Mouse (Mus musculus): ENCODE data around the gene Tmem59. TPM values are rescaled to one million over a fixed set of nuclear protein-coding genes. Genes with fewer than 3 reads are reported as not detected.

The Tmem59 gene
- total and polyA plus RNA-seq, 2 experiments from 2014 or later = 178 to 393 TPM

DNA sequence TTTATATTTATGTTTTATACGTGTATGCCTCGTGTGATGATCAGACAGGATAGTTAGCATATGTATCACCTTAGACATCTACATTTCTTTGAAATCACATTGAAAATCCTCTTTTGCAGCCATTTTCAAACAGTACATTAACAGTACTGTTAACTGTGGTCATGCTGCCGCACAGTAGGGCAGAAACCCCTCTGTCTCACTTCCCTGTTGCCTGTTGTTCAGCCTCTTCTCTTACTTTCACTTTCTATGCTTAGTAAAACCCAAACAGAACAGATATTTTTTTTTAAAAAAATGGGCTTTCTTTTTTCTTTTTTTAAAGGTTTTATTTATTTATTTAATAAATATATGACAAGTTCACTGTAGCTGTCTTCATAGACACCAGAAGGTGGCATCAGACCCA lies 15.6 kb downstream of the Tmem59 start:
- no peak overlapping the region for H3K9ac ChIP-seq (replicated peaks; ENCODE audit: low read length)
- no peak for ATAC-seq
- peaks cover 48% of the 10 kb centered on the region for H3K36me3 ChIP-seq (ENCODE audit: insufficient read depth, low read length)
- H3K27me3 ChIP-seq (ENCODE audit: insufficient read depth, low read length) = no peaks in the 10 kb centered on the region
- H3K27ac ChIP-seq = no peak overlapping the region
- 94% methylated on average over 3 of the region's 3 CpGs for WGBS
- H3K4me2 ChIP-seq (ENCODE audit: low read depth, low read length) = no peak overlapping the region
- H3K4me1 ChIP-seq (ENCODE audit: insufficient read depth, low read length) = no peaks in the 10 kb centered on the region
- no peaks in the 10 kb centered on the region for H3K9me3 ChIP-seq (ENCODE audit: low read length)
- H3K4me3 ChIP-seq (ENCODE audit: low read length) = no peak overlapping the region
- DNase-seq (ENCODE audit: low spot score) = no peak
- TF ChIP-seq CTCF (IDR thresholded peaks at IDR 0.05; ENCODE audit: low read depth) = no peak

DNA sequence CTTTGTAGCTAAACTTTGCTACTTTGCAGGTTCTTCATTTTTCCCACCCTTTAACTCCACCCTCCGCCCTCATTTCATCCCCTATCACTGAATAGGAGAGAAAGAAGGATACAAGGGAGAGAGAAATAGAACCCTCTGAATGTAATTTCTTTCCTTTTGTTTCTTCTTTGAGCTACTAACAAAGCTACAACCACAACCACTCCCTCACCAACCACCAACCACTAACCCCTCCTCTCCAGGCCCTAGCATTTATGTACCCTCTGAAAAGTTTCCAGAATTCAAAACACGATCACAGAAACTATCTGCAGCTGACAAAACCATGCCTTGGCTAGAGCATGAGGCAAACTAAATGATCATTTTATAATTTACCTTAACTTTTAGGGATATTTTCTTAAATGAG lies 18.3 kb downstream of the Tmem59 start:
- no peaks in the 10 kb centered on the region for H3K27me3 ChIP-seq (ENCODE audit: insufficient read depth, low read length)
- H3K4me3 ChIP-seq (ENCODE audit: low read length) = no peak overlapping the region
- no peaks in the 10 kb centered on the region for H3K9me3 ChIP-seq (ENCODE audit: low read length)
- no peak overlapping the region for H3K9ac ChIP-seq (replicated peaks; ENCODE audit: low read length)
- H3K4me2 ChIP-seq (ENCODE audit: low read depth, low read length) = no peak overlapping the region
- DNase-seq (ENCODE audit: low spot score) (no peak), ATAC-seq (no peak)
- no peaks in the 10 kb centered on the region for H3K4me1 ChIP-seq (ENCODE audit: insufficient read depth, low read length)
- 94% methylated on average over 2 of the region's 2 CpGs for WGBS
- no peak for TF ChIP-seq CTCF (IDR thresholded peaks at IDR 0.05; ENCODE audit: low read depth)
- no peak overlapping the region for H3K27ac ChIP-seq
- peaks cover 50% of the 10 kb centered on the region for H3K36me3 ChIP-seq (ENCODE audit: insufficient read depth, low read length)

DNA sequence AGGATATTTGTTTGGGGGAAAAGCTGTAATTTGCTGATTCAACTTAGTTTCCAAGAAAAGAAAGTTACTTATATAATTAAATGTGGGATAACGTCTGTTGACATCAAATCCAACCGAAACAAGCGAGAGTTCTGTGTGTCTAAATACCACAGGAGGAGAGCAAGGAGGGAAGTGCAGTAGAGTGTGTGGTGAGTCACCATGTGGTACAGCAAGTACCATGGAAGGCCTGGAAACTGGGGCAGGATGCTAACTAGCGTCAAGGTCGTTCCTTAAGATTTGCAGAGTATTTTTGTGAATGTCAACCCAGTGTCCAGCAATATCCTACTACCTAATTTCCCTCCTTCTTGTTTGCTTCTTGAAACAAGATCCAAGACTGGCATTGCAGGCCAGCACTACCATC lies 19.9 kb downstream of the Tmem59 start:
- H3K27me3 ChIP-seq (ENCODE audit: insufficient read depth, low read length) = no peaks in the 10 kb centered on the region
- DNase-seq (ENCODE audit: low spot score) (no peak), ATAC-seq (no peak)
- no peak overlapping the region for H3K27ac ChIP-seq
- peaks cover 59% of the 10 kb centered on the region for H3K36me3 ChIP-seq (ENCODE audit: insufficient read depth, low read length)
- TF ChIP-seq CTCF (IDR thresholded peaks at IDR 0.05; ENCODE audit: low read depth) = no peak
- 91% methylated on average over 5 of the region's 5 CpGs for WGBS
- no peak overlapping the region for H3K4me3 ChIP-seq (ENCODE audit: low read length)
- no peak overlapping the region for H3K9ac ChIP-seq (replicated peaks; ENCODE audit: low read length)
- no peaks in the 10 kb centered on the region for H3K4me1 ChIP-seq (ENCODE audit: insufficient read depth, low read length)
- H3K4me2 ChIP-seq (ENCODE audit: low read depth, low read length) = no peak overlapping the region
- no peaks in the 10 kb centered on the region for H3K9me3 ChIP-seq (ENCODE audit: low read length)

DNA sequence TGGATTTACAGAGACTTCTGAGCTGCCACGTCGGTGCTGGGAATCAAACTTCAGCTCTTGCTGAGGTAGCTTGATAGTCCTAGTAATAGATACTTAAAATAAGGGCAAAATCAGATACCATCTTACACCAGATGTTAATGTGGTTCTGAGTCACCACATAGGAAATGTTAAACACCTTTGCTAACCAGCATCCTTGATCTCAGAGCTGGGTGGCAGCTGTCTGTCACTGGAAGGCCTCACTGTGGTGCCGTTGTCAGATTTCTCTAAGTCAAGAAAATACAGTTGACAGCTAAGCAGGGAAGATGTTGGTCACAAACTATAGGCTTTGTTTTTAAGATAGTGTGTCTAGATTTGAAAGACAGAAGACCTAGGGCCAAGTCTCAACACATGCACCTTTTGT lies 23.6 kb downstream of the Tmem59 start:
- no peak overlapping the region for H3K27ac ChIP-seq
- TF ChIP-seq CTCF (IDR thresholded peaks at IDR 0.05; ENCODE audit: low read depth) = no peak
- H3K4me1 ChIP-seq (ENCODE audit: insufficient read depth, low read length) = no peaks in the 10 kb centered on the region
- DNase-seq (ENCODE audit: low spot score) (no peak), ATAC-seq (no peak)
- no peak overlapping the region for H3K4me2 ChIP-seq (ENCODE audit: low read depth, low read length)
- H3K27me3 ChIP-seq (ENCODE audit: insufficient read depth, low read length) = no peaks in the 10 kb centered on the region
- H3K9ac ChIP-seq (replicated peaks; ENCODE audit: low read length) = no peak overlapping the region
- no peak overlapping the region for H3K4me3 ChIP-seq (ENCODE audit: low read length)
- 94% methylated on average over 3 of the region's 3 CpGs for WGBS
- no peaks in the 10 kb centered on the region for H3K9me3 ChIP-seq (ENCODE audit: low read length)
- H3K36me3 ChIP-seq (ENCODE audit: insufficient read depth, low read length) = peaks cover 62% of the 10 kb centered on the region

DNA sequence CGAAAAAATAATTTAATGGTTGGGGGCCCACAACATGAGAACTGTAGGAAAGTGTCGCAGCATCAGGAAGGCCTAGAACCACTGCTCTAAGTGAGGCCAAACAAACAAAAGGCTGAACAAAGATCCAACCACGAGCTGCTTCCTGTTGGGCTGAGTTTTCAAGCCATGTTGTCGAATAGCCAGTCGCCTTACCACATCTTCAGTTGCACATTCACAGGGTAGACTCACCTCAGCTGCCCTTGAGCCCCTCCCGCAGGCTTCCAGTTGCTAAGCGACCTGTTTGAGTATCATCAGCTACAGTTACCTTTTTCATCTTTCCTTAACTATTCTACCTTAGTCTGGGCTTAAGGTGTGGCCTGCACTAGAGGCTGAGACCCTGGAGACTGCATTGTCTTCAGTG lies 24.8 kb downstream of the Tmem59 start:
- no peak overlapping the region for H3K9ac ChIP-seq (replicated peaks; ENCODE audit: low read length)
- H3K4me1 ChIP-seq (ENCODE audit: insufficient read depth, low read length) = no peaks in the 10 kb centered on the region
- DNase-seq (ENCODE audit: low spot score) (no peak), ATAC-seq (no peak)
- no peaks in the 10 kb centered on the region for H3K9me3 ChIP-seq (ENCODE audit: low read length)
- H3K4me3 ChIP-seq (ENCODE audit: low read length) = no peak overlapping the region
- no peaks in the 10 kb centered on the region for H3K27me3 ChIP-seq (ENCODE audit: insufficient read depth, low read length)
- H3K27ac ChIP-seq = no peak overlapping the region
- no peak for TF ChIP-seq CTCF (IDR thresholded peaks at IDR 0.05; ENCODE audit: low read depth)
- WGBS = 96% methylated on average over 7 of the region's 7 CpGs
- H3K36me3 ChIP-seq (ENCODE audit: insufficient read depth, low read length) = peaks cover 57% of the 10 kb centered on the region
- no peak overlapping the region for H3K4me2 ChIP-seq (ENCODE audit: low read depth, low read length)

DNA sequence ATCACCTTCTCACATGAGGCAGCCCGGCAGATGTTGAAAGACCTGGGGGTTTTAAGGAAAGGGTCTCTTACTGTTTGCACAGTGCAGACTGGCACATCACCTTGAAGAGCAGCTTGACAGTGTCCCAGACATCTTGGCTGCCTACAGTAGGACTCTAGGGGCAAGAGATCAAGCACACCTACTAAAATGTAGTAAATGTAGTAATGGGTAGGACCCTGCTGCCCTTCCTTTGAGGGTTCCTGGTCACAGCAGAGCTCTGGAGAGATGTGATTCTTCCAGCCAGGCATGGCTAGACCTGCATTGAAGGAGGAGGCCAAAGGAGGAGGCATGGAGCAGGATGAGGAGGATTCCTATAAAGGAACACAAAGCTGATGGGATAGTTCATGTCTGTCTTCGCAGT lies 28.8 kb downstream of the Tmem59 start:
- Histone ChIP-seq H3K27me3 (ENCODE audit: insufficient read depth, low read length) (no peaks in the 10 kb centered on the region), H3K4me2 (ENCODE audit: low read depth, low read length) (no peak overlapping the region), H3K9ac (replicated peaks; ENCODE audit: low read length) (no peak overlapping the region), H3K36me3 (ENCODE audit: insufficient read depth, low read length) (peaks cover 31% of the 10 kb centered on the region), H3K4me1 (ENCODE audit: insufficient read depth, low read length) (no peaks in the 10 kb centered on the region), H3K27ac (no peak overlapping the region), H3K4me3 (ENCODE audit: low read length) (no peak overlapping the region), H3K9me3 (ENCODE audit: low read length) (no peaks in the 10 kb centered on the region)
- DNase-seq (ENCODE audit: low spot score) = no peak
- TF ChIP-seq CTCF (IDR thresholded peaks at IDR 0.05; ENCODE audit: low read depth) = no peak
- 100% methylated on average over 2 of the region's 2 CpGs for WGBS
- no peak for ATAC-seq

DNA sequence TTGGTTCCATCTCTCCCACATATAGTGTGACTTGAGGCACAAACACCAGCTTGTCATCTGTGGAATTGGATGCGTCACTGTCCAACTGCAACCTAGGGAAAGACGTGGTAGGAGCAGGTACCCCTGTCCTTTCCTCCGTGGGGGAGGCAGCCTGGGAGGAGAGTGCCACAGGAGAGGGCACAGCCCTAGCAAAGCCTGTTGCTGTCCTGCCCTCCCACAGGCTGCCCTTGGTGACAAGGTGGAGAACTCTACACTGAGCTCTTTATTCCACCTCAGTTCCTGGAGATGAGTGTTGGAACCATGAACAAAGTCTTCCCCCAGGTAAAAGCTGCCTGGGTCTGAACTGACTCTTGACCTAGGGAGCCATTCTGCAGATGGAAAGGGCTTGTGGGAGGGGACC lies 30.7 kb downstream of the Tmem59 start, which contains the start of gene Ldlrad1:
Gene Ldlrad1 (plus strand): TSS at position 301 of the 400 bp plus-strand sequence.
- no peak within 1 kb of the TSS for H3K27ac ChIP-seq
- no peak for DNase-seq (ENCODE audit: low spot score)
- no peak within 1 kb of the TSS for H3K4me2 ChIP-seq (ENCODE audit: low read depth, low read length)
- H3K36me3 ChIP-seq (ENCODE audit: insufficient read depth, low read length) = peaks cover 17% of the 10 kb centered on the region; the same call in 1 of the 2 replicates
- H3K27me3 ChIP-seq (ENCODE audit: insufficient read depth, low read length) = no peaks in the 10 kb centered on the region
- H3K4me3 ChIP-seq (ENCODE audit: low read length) = no peak within 1 kb of the TSS
- no peak within 1 kb of the TSS for H3K9ac ChIP-seq (replicated peaks; ENCODE audit: low read length)
- no peaks in the 10 kb centered on the region for H3K9me3 ChIP-seq (ENCODE audit: low read length)
- H3K4me1 ChIP-seq (ENCODE audit: insufficient read depth, low read length) = no peaks in the 10 kb centered on the region
- 86% methylated on average over 3 of the region's 3 CpGs for WGBS
- no peak for ATAC-seq
- no peak for TF ChIP-seq CTCF (IDR thresholded peaks at IDR 0.05; ENCODE audit: low read depth)

All from hindbrain, postnatal 0 days (tissue).